Mouse (Mus musculus): ENCODE data around the gene Clic4. TPM values are rescaled to one million over a fixed set of nuclear protein-coding genes. Genes with fewer than 3 reads are reported as not detected.
"Not testable (repeated sequence)": the region's sequence is repeated elsewhere in the genome, so short reads cannot be mapped to it uniquely, and the experiment has no call there.

Gene Clic4
- polyA plus RNA-seq, 2 experiments, result 68.0 to 88.2 TPM

- no peaks in the 10 kb centered on the region for H3K27me3 ChIP-seq (ENCODE audit: control insufficient read depth, insufficient read depth, low read length)
- no peak overlapping the region for H3K9ac ChIP-seq (ENCODE audit: low read depth, low read length, severe bottlenecking)
- peaks cover 12% of the 10 kb centered on the region; the same call in 1 of the 2 replicates for H3K4me1 ChIP-seq (ENCODE audit: control insufficient read depth, insufficient read depth, low read length)
- ATAC-seq (ENCODE audit: low FRiP score, low read depth) (no peak), DNase-seq (ENCODE audit: low spot score) (no peak)
- no peaks in the 10 kb centered on the region for H3K36me3 ChIP-seq (ENCODE audit: control insufficient read depth, insufficient read depth, low read length)
- H3K27ac ChIP-seq (replicated peaks; ENCODE audit: low read depth, low read length), result no peak overlapping the region
- no peak for TF ChIP-seq POLR2A (IDR thresholded peaks at IDR 0.05; ENCODE audit: borderline replicate concordance, extremely low read depth, insufficient read depth, insufficient read length)
- no peak overlapping the region for H3K4me3 ChIP-seq (replicated peaks; ENCODE audit: low read length)
- no peaks in the 10 kb centered on the region for H3K9me3 ChIP-seq (ENCODE audit: control insufficient read depth, low read length)
- 48% methylated on average over 13 of the region's 13 CpGs for WGBS
- no peak overlapping the region for H3K4me2 ChIP-seq (replicated peaks; ENCODE audit: low read depth, low read length, severe bottlenecking)
Measured at GRCm38 (mm10) chr4:135282651-135283290, 10.2 kb upstream of the Clic4 start.

GRCm38 (mm10) chr4:135280016-135280415, 7.4 kb upstream of the Clic4 start:
- not testable (repeated sequence) for H3K4me2 ChIP-seq (replicated peaks; ENCODE audit: low read depth, low read length, severe bottlenecking); H3K4me1 ChIP-seq (ENCODE audit: control insufficient read depth, insufficient read depth, low read length); ATAC-seq (ENCODE audit: low FRiP score, low read depth); H3K27me3 ChIP-seq (ENCODE audit: control insufficient read depth, insufficient read depth, low read length); DNase-seq (ENCODE audit: low spot score); H3K9me3 ChIP-seq (ENCODE audit: control insufficient read depth, low read length); H3K36me3 ChIP-seq (ENCODE audit: control insufficient read depth, insufficient read depth, low read length); H3K9ac ChIP-seq (ENCODE audit: low read depth, low read length, severe bottlenecking); H3K27ac ChIP-seq (replicated peaks; ENCODE audit: low read depth, low read length); H3K4me3 ChIP-seq (replicated peaks; ENCODE audit: low read length)
- WGBS, result 67% methylated on average over 2 of the region's 2 CpGs

DNA sequence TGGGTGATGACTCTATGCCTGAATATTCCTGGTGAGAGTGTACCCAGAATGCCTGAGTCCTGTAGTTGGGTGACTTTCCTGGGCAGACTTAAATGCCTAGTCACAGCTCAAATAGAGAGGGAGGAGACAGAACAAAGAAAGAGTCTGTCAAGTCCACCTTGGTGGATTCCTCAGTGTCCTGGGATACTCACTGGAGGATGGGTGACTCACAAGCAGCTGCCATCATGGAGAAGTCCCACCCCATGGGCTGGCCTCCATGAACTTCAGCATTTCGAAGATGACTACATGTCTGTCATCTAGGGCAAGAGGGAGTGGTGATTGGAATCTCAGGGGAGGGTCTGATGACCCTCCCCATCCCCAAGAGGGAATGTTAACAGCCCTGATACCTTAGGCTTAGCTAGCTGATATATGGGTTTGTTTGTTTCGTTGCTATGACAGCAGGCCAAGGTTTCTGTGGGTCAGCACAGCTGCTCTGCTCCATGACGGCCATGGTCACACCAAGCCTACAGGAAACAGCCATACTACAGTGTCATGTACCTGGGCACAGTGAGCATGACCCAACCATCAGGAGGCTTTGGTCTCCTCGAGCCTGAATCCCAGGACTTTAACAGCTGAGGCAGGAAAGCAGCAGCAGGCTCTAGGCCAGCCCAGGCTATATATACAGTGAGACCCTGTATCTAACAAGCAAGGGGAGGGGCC, 4.2 kb upstream of the Clic4 start:
- H3K9me3 ChIP-seq (ENCODE audit: control insufficient read depth, low read length), result no peaks in the 10 kb centered on the region
- DNase-seq (ENCODE audit: low spot score), result no peak
- H3K27ac ChIP-seq (replicated peaks; ENCODE audit: low read depth, low read length), result no peak overlapping the region
- no peak overlapping the region for H3K4me2 ChIP-seq (replicated peaks; ENCODE audit: low read depth, low read length, severe bottlenecking)
- no peak overlapping the region for H3K9ac ChIP-seq (ENCODE audit: low read depth, low read length, severe bottlenecking)
- TF ChIP-seq POLR2A (IDR thresholded peaks at IDR 0.05; ENCODE audit: borderline replicate concordance, extremely low read depth, insufficient read depth, insufficient read length), result no peak
- peaks cover 4% of the 10 kb centered on the region; the same call in 1 of the 2 replicates for H3K4me1 ChIP-seq (ENCODE audit: control insufficient read depth, insufficient read depth, low read length)
- H3K36me3 ChIP-seq (ENCODE audit: control insufficient read depth, insufficient read depth, low read length), result no peaks in the 10 kb centered on the region
- WGBS, result 48% methylated on average over 4 of the region's 4 CpGs
- ATAC-seq (ENCODE audit: low FRiP score, low read depth), result no peak
- no peaks in the 10 kb centered on the region for H3K27me3 ChIP-seq (ENCODE audit: control insufficient read depth, insufficient read depth, low read length)
- no peak overlapping the region for H3K4me3 ChIP-seq (replicated peaks; ENCODE audit: low read length)

DNA sequence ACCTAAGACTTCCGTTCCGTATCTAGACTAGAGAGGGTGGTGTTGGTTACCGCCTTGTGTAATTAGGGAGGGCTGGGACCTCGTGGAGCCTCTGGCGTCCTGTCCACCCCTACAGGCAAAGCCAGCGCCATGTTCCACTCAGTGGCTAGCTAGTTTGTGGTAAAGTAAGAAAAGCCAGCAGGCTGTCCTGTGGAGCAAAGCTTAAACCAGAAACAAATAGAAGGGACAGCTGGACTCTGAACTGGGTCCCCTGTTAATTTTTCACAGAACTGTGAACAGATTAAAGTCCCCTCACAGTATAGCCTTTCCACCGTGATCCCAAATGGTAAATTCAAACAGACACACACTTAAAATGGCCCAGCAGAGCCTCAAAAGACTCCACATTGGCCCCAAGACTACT, 2.1 kb upstream of the Clic4 start:
- DNase-seq (ENCODE audit: low spot score) (no peak), ATAC-seq (ENCODE audit: low FRiP score, low read depth) (no peak)
- Histone ChIP-seq H3K4me2 (replicated peaks; ENCODE audit: low read depth, low read length, severe bottlenecking) (no peak overlapping the region), H3K4me1 (ENCODE audit: control insufficient read depth, insufficient read depth, low read length) (peaks cover 19% of the 10 kb centered on the region), H3K4me3 (replicated peaks; ENCODE audit: low read length) (no peak overlapping the region), H3K27me3 (ENCODE audit: control insufficient read depth, insufficient read depth, low read length) (no peaks in the 10 kb centered on the region), H3K27ac (replicated peaks; ENCODE audit: low read depth, low read length) (no peak overlapping the region), H3K9me3 (ENCODE audit: control insufficient read depth, low read length) (no peaks in the 10 kb centered on the region), H3K9ac (ENCODE audit: low read depth, low read length, severe bottlenecking) (no peak overlapping the region), H3K36me3 (ENCODE audit: control insufficient read depth, insufficient read depth, low read length) (no peaks in the 10 kb centered on the region)
- 68% methylated on average over 7 of the region's 7 CpGs for WGBS
- TF ChIP-seq POLR2A (IDR thresholded peaks at IDR 0.05; ENCODE audit: borderline replicate concordance, extremely low read depth, insufficient read depth, insufficient read length), result no peak

GRCm38 (mm10) chr4:135273307-135273682, 681 bp upstream of the Clic4 start:
- DNase-seq (ENCODE audit: low spot score) (no peak), ATAC-seq (ENCODE audit: low FRiP score, low read depth) (no peak)
- no peaks in the 10 kb centered on the region for H3K36me3 ChIP-seq (ENCODE audit: control insufficient read depth, insufficient read depth, low read length)
- 0 out of 2 replicates have a peak overlapping the region, but pooled peaks have one; percentile 21 for H3K27ac ChIP-seq (replicated peaks; ENCODE audit: low read depth, low read length)
- H3K27me3 ChIP-seq (ENCODE audit: control insufficient read depth, insufficient read depth, low read length), result no peaks in the 10 kb centered on the region
- peak overlapping the region; percentile 77 for H3K4me3 ChIP-seq (replicated peaks; ENCODE audit: low read length)
- WGBS, result 2% methylated on average over 17 of the region's 17 CpGs
- peak overlapping the region; percentile 78 for H3K4me2 ChIP-seq (replicated peaks; ENCODE audit: low read depth, low read length, severe bottlenecking)
- H3K9me3 ChIP-seq (ENCODE audit: control insufficient read depth, low read length), result no peaks in the 10 kb centered on the region
- H3K9ac ChIP-seq (ENCODE audit: low read depth, low read length, severe bottlenecking), result peak overlapping the region; percentile 45; the same call in 1 of the 2 replicates
- no peak for TF ChIP-seq POLR2A (IDR thresholded peaks at IDR 0.05; ENCODE audit: borderline replicate concordance, extremely low read depth, insufficient read depth, insufficient read length)
- H3K4me1 ChIP-seq (ENCODE audit: control insufficient read depth, insufficient read depth, low read length), result peaks cover 29% of the 10 kb centered on the region

Data from limb, embryonic 14.5 days (tissue).